Mouse (Mus musculus): ENCODE measurements at regions not wholly inside any gene's neighbourhood (a gene's known extent, or its start where the extent isn't known, plus 50 kb on each side); places are given as distances from the start of the nearest gene placed in this dataset.
A peak's percentile ranks its signal among the peaks of the same experiment; 100 is the strongest.
"Not testable (repeated sequence)": the region's sequence is repeated elsewhere in the genome, so short reads cannot be mapped to it uniquely, and the experiment has no call there.

DNA sequence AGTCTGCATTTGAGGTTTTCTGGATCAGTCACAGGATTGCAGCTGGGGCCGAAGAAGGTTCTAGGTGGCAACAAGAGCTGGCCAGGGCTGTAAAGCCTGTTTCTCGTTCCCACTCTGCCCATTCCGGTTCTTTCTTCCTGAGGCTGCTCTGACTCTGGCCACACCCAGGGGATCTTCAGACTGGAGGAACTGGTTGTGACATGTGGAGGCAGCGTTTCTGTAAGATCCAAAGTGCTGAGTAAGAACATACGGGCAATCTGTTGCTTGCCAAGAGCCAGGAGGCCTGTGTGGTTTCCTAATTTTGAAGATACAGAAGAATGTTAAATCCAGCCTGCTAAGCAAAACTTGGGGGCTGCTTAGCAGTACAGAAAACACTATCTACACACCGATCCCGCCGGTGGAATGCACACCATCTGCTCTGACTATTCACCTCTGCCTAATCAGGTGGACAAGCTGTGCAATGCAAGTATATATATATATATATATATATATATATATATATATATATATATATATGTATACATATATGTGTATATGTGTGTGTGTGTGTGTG lies 99.3 kb upstream of the Bmp2k start:
- no peak for DNase-seq (ENCODE audit: low spot score in 2 of 2)

DNA sequence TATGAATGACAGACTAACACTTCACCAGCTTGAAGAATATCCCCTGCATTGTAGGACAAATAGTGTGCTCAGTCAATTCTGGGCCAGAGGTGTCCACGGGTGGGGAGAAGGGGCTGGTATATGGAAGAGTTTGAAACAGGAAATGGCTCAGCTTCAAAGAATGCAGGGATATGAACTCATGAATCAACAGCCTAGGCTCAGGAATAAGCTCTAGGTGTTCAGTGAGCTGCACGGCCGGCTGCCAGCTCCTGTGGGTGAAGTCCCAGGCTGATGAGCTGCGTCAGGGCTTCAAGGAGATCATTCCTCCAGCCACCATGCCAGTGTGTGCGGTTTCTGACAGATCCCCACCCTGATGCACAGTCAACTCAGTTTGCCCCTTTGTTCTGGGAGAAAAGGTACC lies 98.8 kb upstream of the Bmp2k start:
- DNase-seq (ENCODE audit: low spot score in 2 of 2): no peak

DNA sequence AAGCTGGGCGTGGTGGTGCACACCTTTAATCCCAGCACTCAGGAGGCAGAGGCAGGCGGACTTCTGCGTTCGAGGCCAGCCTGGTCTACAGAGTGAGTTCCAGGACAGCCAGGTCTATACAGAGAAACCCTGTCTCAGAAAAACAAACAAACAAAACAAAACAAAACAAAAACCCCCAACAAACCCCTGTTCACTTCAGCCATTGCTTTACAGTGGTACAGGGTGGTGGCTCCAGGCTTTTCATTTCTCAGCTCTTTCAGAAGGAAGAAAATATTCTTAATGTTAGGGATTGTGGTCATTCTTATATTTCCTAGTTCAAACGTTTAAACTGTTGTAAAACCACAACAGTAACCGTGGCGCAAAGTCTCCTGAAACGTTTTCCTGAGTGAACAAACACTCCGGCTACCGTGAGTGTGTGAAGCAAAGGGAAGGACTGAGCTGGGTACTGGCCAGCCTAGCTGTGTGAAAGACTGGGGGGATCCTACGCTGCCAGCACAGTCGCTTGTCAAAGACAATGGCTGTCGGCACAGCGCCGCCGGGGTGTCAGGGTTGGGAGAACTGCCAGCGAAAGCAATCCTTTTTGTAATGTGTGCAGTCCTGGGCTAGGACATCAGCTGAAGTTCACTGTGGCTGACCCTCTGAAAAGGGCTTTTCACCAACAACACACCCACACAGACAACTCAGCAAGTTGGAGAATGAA lies 91.8 kb upstream of the Bmp2k start:
- peak in 1 of 2 experiments; percentile 58 for DNase-seq (ENCODE audit: low spot score in 2 of 2)

DNA sequence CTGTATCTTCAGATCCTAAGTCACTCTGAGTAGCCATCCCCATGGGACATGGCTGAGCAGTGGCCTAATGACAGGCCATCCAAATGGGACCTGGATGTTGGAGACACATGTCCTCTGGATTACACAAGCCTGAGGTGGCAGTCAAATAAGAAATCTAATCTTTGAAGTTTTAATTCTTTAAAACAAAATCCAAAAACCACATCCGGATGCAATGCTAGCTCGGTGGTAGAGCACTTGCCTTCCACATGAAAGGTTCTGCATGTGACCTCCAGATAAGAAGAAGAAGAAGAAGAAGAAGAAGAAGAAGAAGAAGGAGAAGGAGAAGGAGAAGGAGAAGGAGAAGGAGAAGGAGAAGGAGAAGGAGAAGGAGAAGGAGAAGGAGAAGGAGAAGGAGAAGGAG lies 89.1 kb upstream of the Bmp2k start:
- not testable (repeated sequence) for DNase-seq (ENCODE audit: low spot score in 2 of 2)

DNA sequence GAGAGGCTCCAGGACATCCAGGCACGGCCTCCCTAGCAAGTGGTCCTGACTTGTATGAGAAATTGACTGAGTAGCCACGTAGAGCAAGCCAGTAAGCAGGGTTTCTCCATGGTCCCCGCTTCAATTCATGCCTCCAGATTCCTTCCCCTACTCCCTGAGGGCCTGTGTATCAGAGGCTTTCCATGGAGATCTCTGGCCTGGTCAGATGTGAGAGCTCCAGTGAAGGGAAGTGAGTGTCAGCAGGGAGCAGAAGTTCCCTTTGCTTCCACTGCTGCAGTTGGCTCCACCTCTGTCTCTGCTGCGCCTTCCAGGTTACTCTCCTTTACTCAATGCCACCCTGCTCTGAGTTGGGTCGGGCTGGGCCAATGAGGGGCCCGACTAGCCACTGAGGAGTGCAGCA lies 88.3 kb upstream of the Bmp2k start:
- DNase-seq (ENCODE audit: low spot score in 2 of 2): no peak

DNA sequence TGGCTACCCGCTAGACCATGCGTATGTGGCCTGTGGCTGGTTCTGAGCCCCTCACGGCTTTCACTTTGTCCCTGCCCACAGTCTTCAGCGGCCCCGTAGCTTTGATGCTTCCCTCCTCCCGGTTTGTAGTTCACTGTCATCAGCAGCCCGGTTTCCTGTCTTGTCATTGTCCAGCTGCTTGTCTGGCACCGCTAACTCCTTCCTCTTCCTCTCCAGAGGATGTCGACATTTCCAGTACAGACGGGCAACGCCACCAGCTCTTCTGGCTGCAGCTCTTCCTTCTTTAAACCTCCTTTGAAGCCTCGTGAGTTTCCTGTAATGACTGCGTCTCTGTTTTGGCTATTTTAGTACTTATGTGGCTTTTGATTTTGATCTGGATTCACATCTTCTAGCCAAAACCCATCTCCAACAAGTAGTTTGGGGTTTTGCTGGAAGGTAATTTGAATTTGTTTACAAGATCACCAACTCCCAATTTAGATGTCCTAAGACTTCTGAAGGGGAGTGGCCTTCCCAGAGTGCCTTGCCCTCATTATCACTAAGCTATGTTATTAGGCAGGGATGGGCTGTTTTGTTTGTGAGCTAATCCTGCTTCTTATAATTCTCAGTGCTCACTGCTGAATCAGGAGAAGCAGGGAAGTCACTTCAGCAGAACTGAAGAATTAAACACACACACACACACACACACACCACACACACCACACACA lies 85.8 kb upstream of the Bmp2k start:
- DNase-seq (ENCODE audit: low spot score in 2 of 2): no peak

DNA sequence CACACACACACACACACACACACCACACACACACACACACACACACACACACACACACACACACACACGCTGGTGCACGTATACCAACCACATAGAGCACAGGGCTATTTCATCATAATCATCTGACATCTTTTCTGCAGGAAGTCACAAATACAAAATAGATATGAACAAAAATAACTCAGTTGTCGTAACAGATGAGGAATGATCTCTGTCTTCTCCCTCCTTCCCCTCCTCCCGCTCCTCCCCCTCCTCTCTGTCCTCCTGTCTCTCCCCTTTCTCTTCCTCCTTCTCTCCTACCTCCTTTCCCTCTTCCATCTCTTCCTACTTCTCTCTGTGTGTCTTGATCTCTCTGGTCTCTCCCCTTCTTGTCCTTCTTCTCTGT lies 85.2 kb upstream of the Bmp2k start:
- no peak for DNase-seq (ENCODE audit: low spot score in 2 of 2)

DNA sequence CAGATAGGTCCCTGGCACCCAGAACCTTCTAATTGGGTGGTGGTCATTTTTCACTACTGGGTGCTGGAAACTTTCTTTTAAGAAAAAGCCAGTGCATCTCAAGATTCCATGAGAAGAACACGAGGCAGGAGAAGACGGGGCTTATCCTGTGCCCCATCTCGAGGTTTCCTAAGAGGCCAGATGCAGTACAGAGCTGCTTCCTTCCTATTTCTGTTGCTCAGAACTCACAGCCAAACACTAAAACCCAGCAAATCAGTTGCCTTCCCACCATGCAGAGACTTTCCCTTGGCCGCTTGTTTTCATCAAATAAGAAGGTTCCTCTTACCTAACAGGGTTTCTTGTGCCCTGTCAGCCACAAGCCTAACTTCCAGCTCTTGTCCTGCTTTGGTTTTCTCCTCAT lies 84.7 kb upstream of the Bmp2k start:
- no peak for DNase-seq (ENCODE audit: low spot score in 2 of 2)

DNA sequence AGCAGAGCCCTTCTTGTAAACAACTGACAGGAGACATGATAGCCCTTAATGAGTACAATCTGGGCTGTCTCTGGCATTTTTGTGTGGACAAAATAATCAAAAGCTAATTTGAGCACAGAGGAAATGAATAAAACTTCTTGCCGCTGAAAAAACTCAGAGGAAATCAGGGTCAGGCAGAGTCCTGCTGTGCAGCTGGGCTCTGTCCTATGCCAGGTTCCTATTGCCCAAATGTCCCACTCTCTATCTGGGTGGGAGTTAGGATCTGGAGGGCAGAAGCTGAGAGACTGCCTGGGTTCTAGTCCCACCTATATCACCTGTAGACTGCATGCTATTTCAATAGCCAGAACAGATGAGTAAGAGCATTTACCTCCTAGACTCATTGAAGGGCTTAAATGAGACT lies 83.8 kb upstream of the Bmp2k start:
- no peak for DNase-seq (ENCODE audit: low spot score in 2 of 2)

DNA sequence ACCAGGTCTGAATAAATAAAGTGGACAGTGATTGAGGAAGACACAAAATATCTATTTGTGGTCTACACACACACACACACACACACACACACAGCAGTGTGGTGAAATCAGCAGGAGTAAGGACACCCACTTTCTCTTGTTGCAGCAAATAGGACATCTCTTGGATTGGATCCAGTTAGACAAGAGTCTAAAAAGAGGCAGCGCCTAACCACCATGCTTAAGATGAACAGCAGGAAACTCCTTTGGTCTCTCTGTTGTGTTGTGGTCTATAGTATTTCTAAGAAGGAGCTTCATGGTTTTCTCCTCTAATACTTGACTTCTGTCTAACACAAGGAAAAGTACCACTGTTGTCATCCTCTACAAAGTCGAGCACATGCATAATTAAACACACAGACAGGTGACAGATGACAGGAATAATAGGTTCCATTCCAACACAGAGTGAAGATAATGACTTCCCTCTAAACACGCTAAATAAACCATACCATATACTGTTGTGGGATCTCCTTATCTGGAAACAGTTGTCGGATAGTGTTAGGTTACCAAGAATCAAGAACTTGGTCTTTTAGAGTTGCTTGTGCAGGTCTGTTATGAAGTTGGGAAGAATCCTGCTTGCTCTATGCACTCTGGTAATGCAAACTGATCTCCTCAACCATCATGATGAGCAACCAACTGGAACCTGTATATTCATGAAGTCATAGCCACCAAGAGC lies 82.6 kb upstream of the Bmp2k start:
- no peak for DNase-seq (ENCODE audit: low spot score in 2 of 2)

DNA sequence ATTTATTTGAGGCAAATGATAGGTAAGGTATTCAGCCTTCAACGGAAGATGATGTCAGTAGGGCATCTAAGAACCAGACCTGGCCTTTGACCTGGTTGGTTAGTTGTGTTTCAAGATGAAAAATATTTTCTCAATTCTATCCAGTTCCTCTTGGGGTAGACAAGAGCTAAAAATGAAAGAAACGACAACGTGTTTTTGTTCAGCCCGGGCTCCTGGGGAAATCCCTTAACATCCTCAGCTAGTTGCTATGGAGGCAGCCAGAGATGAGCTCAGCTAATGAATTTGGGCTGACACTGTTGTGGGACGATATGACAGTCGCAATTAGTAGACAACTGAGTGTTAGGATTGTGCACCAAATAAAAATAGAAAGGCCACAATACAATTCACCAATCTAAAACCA lies 80.6 kb upstream of the Bmp2k start:
- no peak for DNase-seq (ENCODE audit: low spot score in 2 of 2)

DNA sequence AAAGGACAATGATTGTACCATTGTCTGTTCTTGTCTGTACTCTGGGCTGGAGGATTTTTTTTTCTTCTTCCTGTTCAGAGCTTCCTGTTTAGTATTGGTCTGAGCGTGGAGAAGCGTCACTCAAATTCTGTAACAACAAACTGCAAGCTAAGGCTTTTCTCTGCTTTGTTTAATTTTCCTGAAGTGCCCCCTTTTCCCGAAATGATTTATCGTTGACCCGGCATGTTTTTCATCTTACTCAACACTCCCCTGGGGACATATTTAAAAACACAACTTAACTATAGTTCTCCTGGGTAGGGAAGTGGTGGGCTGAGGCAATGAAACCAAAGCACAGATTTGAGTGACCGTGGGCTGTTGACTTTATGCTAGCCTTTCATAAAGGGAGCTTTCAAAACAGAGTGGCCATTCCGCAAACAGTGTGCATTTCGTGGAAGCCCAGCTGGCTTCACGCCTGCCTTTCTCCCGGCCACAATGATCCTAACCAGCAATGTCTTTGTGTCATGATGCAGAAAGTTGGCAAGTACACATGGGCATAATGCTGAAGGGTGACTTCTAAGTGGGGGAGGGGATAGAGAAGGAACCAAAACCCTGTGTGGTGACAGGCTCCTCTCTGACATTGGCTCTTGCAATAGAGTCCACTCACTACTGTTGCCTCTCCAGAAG lies 79.8 kb upstream of the Bmp2k start:
- peak in 1 of 2 experiments; percentile 61 for DNase-seq (ENCODE audit: low spot score in 2 of 2)

DNA sequence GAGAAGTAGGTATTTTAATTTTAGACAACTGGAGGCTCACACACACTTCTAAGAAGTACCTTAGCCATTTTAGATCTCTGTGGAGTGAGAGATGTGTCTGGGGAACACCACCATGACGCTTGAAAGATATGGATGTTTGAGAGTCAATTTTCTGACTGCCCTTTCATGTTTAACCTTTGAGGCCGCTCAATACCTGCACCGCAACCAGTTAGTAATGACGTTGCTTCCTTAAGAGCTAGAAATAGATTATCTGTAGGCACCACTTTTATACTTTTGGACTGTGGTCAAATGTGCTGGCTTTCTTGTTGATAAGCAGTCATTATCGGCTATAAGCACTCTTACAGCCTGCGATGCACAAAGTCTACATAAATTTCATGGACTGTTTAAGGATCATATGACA lies 78.3 kb upstream of the Bmp2k start:
- no peak for DNase-seq (ENCODE audit: low spot score in 2 of 2)

DNA sequence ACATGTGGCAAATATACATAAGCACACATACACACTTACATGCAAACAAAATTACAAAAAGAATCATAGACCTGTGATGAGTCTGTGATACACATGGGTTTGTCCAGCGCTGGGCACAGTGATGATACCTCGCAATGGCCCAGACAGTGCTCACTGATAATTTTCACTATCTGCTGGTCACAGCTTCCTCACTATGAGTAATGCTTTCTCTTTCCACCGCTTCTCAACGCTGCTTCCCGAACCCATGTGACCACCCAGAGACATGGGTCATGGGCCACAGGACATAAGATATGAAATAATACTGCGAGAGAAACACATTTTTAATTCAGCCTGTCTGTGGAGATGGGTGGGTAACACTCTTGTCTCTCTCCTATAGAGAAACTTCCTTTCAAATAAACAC lies 76.5 kb upstream of the Bmp2k start:
- no peak for DNase-seq (ENCODE audit: low spot score in 2 of 2)

DNA sequence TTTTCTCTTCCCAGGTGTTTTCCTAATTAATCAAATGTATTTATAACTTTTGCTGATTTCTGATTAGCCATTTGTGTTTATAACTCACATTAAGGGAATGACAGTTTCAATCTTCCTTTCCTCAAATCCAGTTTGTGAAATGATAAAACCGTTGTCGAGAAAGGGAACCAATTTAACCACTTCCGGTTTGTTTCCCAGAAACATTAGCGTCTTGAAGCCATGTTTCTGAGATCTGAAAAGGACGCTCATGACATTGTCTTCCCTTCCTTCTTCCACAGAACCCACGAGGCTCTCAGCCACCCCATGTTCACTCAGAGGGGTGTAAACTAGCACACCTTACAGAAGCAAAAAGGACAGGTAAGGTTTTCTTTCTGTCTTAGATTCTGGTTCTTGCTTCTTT lies 76.0 kb upstream of the Bmp2k start:
- no peak for DNase-seq (ENCODE audit: low spot score in 2 of 2)

DNA sequence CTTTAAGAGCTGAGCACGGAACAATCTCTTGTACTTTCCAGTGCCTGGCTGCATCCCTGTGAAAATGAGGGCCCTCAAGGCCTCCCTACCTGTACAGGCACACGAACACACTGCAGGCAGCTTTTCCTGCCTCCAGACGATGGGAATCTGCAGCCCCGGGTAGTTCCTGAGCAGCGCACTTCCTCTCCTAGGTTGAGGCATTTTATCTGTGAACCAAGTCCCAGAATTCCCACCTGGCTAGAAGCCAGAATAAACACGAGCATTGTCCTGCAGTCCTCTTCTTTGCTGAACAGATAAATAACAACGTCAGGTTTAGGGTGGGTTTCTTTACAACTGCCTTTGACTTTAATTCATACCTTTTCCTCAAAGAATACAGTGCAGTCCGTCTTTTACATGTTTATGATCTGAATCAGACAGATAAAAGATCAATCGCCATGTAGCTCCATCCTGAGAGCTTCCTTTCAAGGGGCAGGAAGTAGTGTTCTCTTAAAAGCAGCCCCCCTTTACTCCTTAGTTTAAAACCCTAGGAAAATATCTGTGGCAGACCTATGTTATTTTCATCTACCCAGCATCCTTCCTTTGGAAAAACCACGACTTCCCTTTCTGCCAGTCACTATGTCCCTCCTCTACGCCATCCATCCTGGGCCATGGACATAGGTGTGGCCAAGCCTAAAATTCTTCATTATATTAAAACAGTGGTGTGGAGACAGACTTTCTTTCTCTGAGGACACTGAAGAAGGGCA lies 75.3 kb upstream of the Bmp2k start:
- no peak for DNase-seq (ENCODE audit: low spot score in 2 of 2)

DNA sequence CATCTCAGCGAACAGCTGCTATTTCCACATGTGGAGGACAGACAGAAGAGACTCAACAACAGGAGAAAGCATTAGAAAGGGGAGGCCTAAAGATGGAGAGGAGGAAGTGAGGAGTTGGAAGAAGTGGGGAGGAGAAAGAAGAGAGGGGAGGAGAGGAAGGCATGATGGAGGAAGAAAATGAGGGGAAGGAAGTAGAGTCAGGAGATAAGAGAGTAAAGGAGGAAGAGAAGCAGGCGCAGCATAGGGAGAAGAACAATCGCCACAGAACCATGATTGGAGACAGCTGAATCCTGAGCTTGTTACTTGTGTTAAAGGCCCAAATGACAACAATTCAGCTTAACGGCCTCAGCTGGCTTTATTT lies 74.8 kb upstream of the Bmp2k start:
- DNase-seq (ENCODE audit: low spot score in 2 of 2): no peak

DNA sequence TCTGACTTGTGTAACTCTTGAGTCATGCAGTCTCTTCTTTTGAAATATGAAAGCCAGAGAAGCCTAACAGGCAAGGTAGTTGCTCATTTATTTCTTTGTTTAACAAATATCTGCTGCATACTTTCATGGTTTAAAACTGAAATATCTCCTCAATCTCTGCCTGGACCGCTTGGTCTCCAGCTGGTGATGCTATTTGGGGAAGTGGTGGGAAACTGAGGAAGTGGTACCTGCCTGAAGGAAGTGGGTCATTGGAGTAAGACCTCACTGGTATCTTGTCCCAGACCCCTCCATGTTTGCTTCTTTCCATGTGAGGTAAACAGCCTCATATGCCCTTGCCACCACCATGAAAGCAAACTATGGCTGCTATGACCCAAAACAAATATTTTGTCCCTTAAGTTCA lies 74.0 kb upstream of the Bmp2k start:
- no peak for DNase-seq (ENCODE audit: low spot score in 2 of 2)

DNA sequence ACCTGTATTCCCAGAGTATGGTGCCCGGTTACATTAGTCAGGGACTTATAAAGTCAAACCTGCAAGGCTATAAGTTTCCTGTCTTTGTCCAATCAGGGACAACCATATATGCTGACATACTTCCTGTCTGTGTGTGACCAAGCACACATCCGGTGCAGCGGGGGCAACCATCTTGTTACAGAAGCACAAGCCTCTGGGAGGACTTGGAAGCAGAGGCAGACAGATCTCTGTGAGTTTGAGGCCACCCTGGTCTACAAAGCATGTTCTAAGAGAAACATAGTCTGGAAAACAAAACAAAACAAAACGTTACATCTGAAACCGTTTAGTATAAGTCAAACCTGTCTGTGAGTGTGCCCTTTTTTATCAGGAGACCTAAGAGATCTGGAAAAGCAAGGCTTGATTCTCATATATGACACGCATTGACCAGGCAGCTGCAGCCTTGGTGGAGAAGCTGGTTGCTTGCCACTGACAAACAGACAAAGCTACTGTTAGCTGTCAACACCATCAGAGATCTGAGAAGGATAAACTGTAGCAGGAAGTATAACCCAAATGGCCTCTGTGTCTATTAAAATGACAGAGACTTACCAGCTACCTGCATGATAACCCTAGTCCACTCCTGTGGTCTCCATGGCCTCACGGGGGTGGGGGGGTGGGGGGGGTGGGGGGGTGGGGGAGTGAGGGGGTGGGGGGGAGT lies 72.6 kb upstream of the Bmp2k start:
- DNase-seq (ENCODE audit: low spot score in 2 of 2): no peak

DNA sequence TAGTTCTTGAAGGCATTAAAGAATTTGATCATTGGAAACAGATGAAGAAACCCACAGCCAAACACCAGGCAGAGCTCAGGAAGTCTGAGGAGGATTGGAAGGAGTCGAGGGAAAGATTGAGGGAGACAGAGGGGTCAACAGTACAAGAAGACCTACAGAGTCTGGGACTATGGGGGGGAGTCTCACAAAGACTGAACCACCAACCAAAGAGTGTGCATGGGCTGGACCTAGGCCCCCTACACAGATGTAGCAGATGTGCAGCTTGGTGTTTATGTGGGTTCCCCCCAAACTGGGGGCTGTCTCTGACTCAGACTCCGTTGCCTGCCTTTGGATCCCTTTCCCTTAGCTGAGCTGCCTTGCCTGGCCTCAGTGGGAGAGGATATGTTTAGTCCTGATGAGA lies 71.5 kb upstream of the Bmp2k start:
- no peak for DNase-seq (ENCODE audit: low spot score in 2 of 2)

DNA sequence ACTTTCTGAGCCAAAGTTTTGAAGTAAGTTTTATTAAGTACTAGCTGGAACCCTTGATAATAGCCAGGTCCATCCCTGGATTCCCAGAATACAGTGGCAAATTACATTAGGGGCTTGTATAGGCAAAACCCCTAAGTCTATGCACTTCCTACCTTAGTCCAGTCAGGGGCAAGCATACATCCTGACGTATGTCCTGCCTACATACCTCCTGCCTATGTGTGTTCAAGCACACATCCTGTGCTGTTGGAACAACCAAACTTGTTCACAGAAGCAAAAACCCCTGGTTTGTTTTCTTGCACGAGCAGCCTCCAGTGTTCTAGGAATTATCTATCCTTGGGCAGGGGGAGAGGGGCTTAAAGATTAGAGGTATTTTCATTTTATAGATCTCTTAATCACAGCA lies 66.4 kb upstream of the Bmp2k start:
- DNase-seq (ENCODE audit: low spot score in 2 of 2): no peak

Data from cerebellum, postnatal 4 days (tissue).